Mouse (Mus musculus): Measurements from ENCODE around the gene Plekhg3. TPM values are rescaled to one million over a fixed set of nuclear protein-coding genes. Genes with fewer than 3 reads are reported as not detected.
A peak's percentile ranks its signal among the peaks of the same experiment; 100 is the strongest.

The Plekhg3 gene
- polyA plus RNA-seq, 1 experiment from 2014 or later = 15.1 TPM

DNA sequence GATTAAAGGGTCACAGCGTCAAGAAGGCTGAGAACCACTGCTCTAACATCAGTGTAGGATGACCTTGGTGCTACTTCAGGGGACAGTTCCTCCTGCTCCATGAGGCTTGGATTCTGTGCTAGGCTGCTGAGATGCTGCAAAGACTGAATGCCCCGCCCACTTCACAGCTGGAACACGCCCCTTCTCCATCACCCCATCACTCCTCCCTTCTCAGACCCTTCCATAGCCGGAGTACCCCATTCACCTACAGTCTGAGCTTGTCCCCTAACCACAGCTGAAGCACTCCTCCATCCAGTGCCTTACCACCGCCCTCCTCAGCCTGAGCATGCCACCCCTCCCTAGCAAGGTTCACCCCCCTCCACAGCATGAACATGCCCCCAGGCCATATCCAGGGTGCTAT lies 89.2 kb downstream of the Plekhg3 start:
- Histone ChIP-seq H3K27me3 (ENCODE audit: control insufficient read depth, insufficient read depth, low read length) (no peaks in the 10 kb centered on the region), H3K9me3 (ENCODE audit: control insufficient read depth, low read length) (no peaks in the 10 kb centered on the region), H3K4me3 (ENCODE audit: low read length) (no peak overlapping the region), H3K4me1 (ENCODE audit: control insufficient read depth, insufficient read depth, low read length) (peaks cover 8% of the 10 kb centered on the region; the same call in 1 of the 2 replicates), H3K27ac (ENCODE audit: low read depth, low read length) (no peak overlapping the region), H3K9ac (ENCODE audit: low read depth, low read length) (no peak overlapping the region), H3K4me2 (replicated peaks; ENCODE audit: low read depth, low read length) (no peak overlapping the region), H3K36me3 (ENCODE audit: control insufficient read depth, insufficient read depth, low read length) (no peaks in the 10 kb centered on the region)
- no peak for ATAC-seq (ENCODE audit: low FRiP score, low TSS enrichment)
- 51% methylated on average over 5 of the region's 5 CpGs for WGBS

DNA sequence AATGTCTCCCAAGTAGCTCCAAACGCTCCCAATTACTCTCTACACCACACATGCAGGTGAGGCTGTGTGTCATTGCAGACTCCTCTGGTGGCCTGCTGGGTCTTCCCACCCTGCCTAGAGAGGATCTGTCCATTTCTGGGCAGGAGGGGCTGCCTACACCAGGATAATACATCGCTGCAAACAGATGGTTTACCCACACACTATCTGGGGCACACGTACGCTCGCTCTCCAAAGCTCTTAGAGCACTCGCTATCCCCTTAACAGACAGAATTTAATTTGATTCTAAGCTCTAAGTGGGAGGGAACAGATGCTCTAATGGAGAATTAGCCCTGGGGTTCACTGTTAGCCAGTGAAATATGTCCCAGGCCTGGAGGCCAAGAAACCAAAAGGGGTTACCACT lies 92.7 kb downstream of the Plekhg3 start:
- Histone ChIP-seq H3K9me3 (ENCODE audit: control insufficient read depth, low read length) (no peaks in the 10 kb centered on the region), H3K9ac (ENCODE audit: low read depth, low read length) (no peak overlapping the region), H3K4me3 (ENCODE audit: low read length) (no peak overlapping the region), H3K27ac (ENCODE audit: low read depth, low read length) (no peak overlapping the region), H3K36me3 (ENCODE audit: control insufficient read depth, insufficient read depth, low read length) (no peaks in the 10 kb centered on the region), H3K4me2 (replicated peaks; ENCODE audit: low read depth, low read length) (no peak overlapping the region), H3K4me1 (ENCODE audit: control insufficient read depth, insufficient read depth, low read length) (no peaks in the 10 kb centered on the region), H3K27me3 (ENCODE audit: control insufficient read depth, insufficient read depth, low read length) (no peaks in the 10 kb centered on the region)
- ATAC-seq (ENCODE audit: low FRiP score, low TSS enrichment) = peak; percentile 68; the same call in 1 of the 2 replicates
- 83% methylated on average over 6 of the region's 6 CpGs for WGBS

Small RNAs within 50 kb of the gene (microRNA-seq; reads per million reads assigned to microRNA genes)
- not detected for gene Mir5135

Other genes starting within 250 kb of the Plekhg3 start
- 0.96 and 1.7 TPM in 2 replicates for gene Akap5, start 206.0 kb upstream of the Plekhg3 start, polyA plus RNA-seq (2014; fragmentation: Nextera tagmentation; extraction: Ambion mirVana)
- 19.9 and 20.5 TPM in 2 replicates for gene Zbtb25, start 161.3 kb upstream of the Plekhg3 start, polyA plus RNA-seq (2014; fragmentation: Nextera tagmentation; extraction: Ambion mirVana)
- gene Zbtb1, start 160.6 kb upstream of the Plekhg3 start, polyA plus RNA-seq (2014; fragmentation: Nextera tagmentation; extraction: Ambion mirVana) = 8.3 and 12.5 TPM in 2 replicates
- gene Hspa2, start 126.7 kb upstream of the Plekhg3 start, polyA plus RNA-seq (2014; fragmentation: Nextera tagmentation; extraction: Ambion mirVana) = 5.4 and 7.7 TPM in 2 replicates
- 3.4 and 3.9 TPM in 2 replicates for gene Ppp1r36, start 113.4 kb upstream of the Plekhg3 start, polyA plus RNA-seq (2014; fragmentation: Nextera tagmentation; extraction: Ambion mirVana)
- gene Sptb, start 179.7 kb downstream of the Plekhg3 start, polyA plus RNA-seq (2014; fragmentation: Nextera tagmentation; extraction: Ambion mirVana) = 0.40 and 1.0 TPM in 2 replicates
- 138 and 171 TPM in 2 replicates for gene Churc1, start 234.6 kb downstream of the Plekhg3 start, polyA plus RNA-seq (2014; fragmentation: Nextera tagmentation; extraction: Ambion mirVana)
- gene Fntb, start 234.7 kb downstream of the Plekhg3 start, polyA plus RNA-seq (2014; fragmentation: Nextera tagmentation; extraction: Ambion mirVana) = 36.5 and 42.3 TPM in 2 replicates

All from kidney, embryonic 14.5 days (tissue).